Mouse (Mus musculus) lung, postnatal 10 days (tissue): ENCODE measurements around the gene Hmx3.
A peak's percentile ranks its signal among the peaks of the same experiment; 100 is the strongest.

Experiments
- DNase-seq: peaks from one replicate; pipeline ENCODE4 v3.0.0; 2021

Hmx3 gene

GRCm38 (mm10) chr7:131556541-131557271 lies 14.0 kb downstream of the Hmx3 start:
- no peak for DNase-seq

DNA sequence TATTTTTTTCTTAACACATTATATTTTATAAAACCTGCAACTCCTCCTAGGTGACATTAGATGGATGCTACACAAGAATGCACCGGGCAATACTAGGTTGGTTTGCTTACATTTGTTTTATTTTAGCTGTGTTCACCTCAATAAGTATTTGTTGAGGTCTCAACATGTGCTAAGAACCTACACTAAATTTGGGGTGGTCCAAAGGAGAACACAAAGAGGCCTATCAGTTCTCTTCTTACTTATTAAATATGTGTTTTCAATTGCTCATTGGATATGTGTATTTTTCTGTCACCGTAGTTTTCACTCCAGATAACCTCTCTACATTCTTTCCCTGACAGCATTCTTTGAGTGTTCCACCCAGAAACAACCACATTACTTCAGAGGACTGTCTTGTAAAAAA lies 15.1 kb downstream of the Hmx3 start:
- DNase-seq = no peak

GRCm38 (mm10) chr7:131559986-131560696 lies 17.5 kb downstream of the Hmx3 start, which contains the start of gene Bub3:
Gene Bub3, plus strand, starts transcription at chr7:131560222.
- DNase-seq = peak; percentile 96

DNA sequence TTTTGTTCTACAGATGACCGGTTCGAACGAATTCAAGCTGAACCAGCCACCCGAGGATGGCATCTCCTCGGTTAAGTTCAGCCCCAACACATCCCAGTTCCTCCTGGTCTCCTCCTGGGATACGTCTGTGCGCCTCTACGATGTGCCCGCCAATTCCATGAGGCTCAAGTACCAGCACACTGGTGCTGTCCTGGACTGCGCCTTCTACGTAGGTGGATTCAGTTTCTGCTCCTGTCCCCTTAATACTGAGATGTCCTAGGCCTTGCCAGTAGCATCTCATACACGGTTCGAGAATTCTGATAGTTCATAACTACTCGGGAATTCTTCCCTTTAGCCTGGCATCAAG lies 18.0 kb downstream of the Hmx3 start:
- DNase-seq = no peak

GRCm38 (mm10) chr7:131575246-131575645 lies 32.6 kb downstream of the Hmx3 start:
- DNase-seq = no peak

- DNase-seq = no peak
These were observed 39.5 kb downstream of the Hmx3 start for GRCm38 (mm10) chr7:131582178-131582577.

DNA sequence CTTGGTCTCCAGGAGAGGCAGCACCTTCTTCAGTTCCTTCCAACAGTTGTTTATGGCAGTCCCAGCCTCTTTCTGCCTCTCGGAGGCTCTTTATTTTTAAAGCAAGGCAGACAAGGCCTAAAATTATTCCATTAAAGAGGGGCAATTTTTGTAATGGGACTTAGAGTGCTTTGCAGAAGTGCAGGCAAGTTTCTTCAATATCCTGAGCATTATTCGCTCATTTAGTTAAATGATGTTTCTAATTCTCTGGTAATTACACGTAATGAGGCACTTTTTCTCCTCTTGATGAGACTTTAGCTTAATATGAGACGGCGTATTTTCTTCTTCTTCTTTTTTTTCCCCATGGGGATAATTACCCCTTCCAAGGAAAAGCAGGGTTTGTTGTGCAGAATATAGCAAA lies 42.9 kb downstream of the Hmx3 start:
- DNase-seq = no peak
